ENCODE assay signal across 28 mouse cellular contexts in the genomic region with DNA sequence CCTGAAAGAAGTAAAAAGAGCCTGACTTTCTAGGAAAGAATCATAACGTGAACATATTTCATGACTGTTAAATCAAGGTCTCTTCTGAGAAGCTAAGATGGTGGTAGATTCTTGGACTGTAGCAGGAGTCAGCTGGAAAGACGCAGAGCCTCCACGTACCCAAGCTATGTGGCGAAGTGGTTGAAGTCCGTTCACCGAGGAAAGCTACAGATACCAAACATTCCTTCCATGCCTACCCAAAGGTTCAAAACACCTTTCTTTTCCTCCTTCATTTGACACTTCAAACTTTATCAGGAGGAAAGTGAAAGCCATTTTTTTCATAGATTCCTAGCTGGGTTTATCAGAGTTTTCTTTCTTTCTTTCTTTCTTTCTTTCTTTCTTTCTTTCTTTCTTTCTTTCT.
DNase-seq lines count a peak whose midpoint lies in the region; ATAC-seq and TF ChIP-seq lines count a peak whose summit lies in the region.
"Had no signal": no experiment of that assay in that cellular context is flagged by ENCODE, and none has a peak within 500 bp of the region (broad histone marks: within the 10 kb centered on the region; RNA-seq: fewer than 3 reads in every experiment).

No protein-coding gene starts in this region.

- no peak for ATAC-seq in liver, embryonic 11.5 days (replicated peaks; ENCODE audit: low FRiP score)
- ATAC-seq in liver, embryonic 12.5 days: no peak
- ATAC-seq in liver, postnatal 0 days: no peak

- no peak overlapping the region for H3K4me3 ChIP-seq in liver, embryonic 11.5 days (ENCODE audit: low read depth, low read length)
- no peak overlapping the region for H3K4me3 ChIP-seq in bone marrow macrophage, adult 2 months (ENCODE audit: insufficient read depth, low read length)
- no peak overlapping the region for H3K4me3 ChIP-seq in liver, embryonic 12.5 days
- H3K4me3 ChIP-seq in liver, postnatal 0 days (ENCODE audit: low read depth, low read length): no peak overlapping the region
- H3K4me3 ChIP-seq in hindbrain, embryonic 10.5 days: no peak overlapping the region
- H3K4me3 ChIP-seq: forebrain, embryonic 12.5 days; heart, embryonic 10.5 days; heart, embryonic 15.5 days; hindbrain, embryonic 12.5 days; kidney, embryonic 15.5 days; limb, embryonic 10.5 days; limb, embryonic 15.5 days; lung, embryonic 15.5 days; midbrain, embryonic 12.5 days; myocyte; neural tube, embryonic 12.5 days had no signal

- no peak for TF ChIP-seq CTCF in bone marrow macrophage, adult 2 months (IDR thresholded peaks at IDR 0.05; ENCODE audit: low read depth, low read length)
- TF ChIP-seq CTCF in liver, postnatal 0 days (IDR thresholded peaks at IDR 0.05; ENCODE audit: low read depth): no peak

- TF ChIP-seq EP300 in liver, postnatal 0 days (IDR thresholded peaks at IDR 0.05; ENCODE audit: low read depth): no peak

- no peaks in the 10 kb centered on the region for H3K36me3 ChIP-seq in liver, embryonic 11.5 days (ENCODE audit: control insufficient read depth, insufficient read depth, low read length)
- no peaks in the 10 kb centered on the region for H3K36me3 ChIP-seq in liver, embryonic 12.5 days
- H3K36me3 ChIP-seq in liver, postnatal 0 days (replicated peaks; ENCODE audit: insufficient read depth, low read length): no peaks in the 10 kb centered on the region
- no peaks in the 10 kb centered on the region for H3K36me3 ChIP-seq in hindbrain, embryonic 10.5 days
- H3K36me3 ChIP-seq: forebrain, embryonic 12.5 days; heart, embryonic 10.5 days; heart, embryonic 15.5 days; hindbrain, embryonic 12.5 days; kidney, embryonic 15.5 days; limb, embryonic 10.5 days; limb, embryonic 15.5 days; lung, embryonic 15.5 days; midbrain, embryonic 12.5 days; neural tube, embryonic 12.5 days had no signal

- H3K27me3 ChIP-seq in liver, embryonic 11.5 days (replicated peaks; ENCODE audit: control insufficient read depth, insufficient read depth, low read length): no peaks in the 10 kb centered on the region
- no peaks in the 10 kb centered on the region for H3K27me3 ChIP-seq in liver, embryonic 12.5 days (replicated peaks)
- H3K27me3 ChIP-seq in liver, postnatal 0 days (ENCODE audit: insufficient read depth, low read length): no peaks in the 10 kb centered on the region
- no peaks in the 10 kb centered on the region for H3K27me3 ChIP-seq in hindbrain, embryonic 10.5 days (ENCODE audit: insufficient read depth, poor library complexity, severe bottlenecking)
- H3K27me3 ChIP-seq: forebrain, embryonic 12.5 days; heart, embryonic 15.5 days; hindbrain, embryonic 12.5 days; kidney, embryonic 15.5 days; limb, embryonic 15.5 days; lung, embryonic 15.5 days; megakaryocyte, embryonic 14.5 days; midbrain, embryonic 12.5 days; neural tube, embryonic 12.5 days had no signal

- peaks cover 2% of the 10 kb centered on the region; the same call in 1 of the 2 replicates for H3K9me3 ChIP-seq in liver, embryonic 11.5 days (ENCODE audit: control insufficient read depth, low read length)
- no peaks in the 10 kb centered on the region for H3K9me3 ChIP-seq in liver, embryonic 12.5 days (replicated peaks)
- H3K9me3 ChIP-seq in liver, postnatal 0 days (ENCODE audit: low read length): no peaks in the 10 kb centered on the region
- H3K9me3 ChIP-seq in hindbrain, embryonic 10.5 days: no peaks in the 10 kb centered on the region
- H3K9me3 ChIP-seq: forebrain, embryonic 12.5 days; heart, embryonic 10.5 days; heart, embryonic 15.5 days; hindbrain, embryonic 12.5 days; kidney, embryonic 15.5 days; limb, embryonic 10.5 days; limb, embryonic 15.5 days; lung, embryonic 15.5 days; megakaryocyte, embryonic 14.5 days; midbrain, embryonic 12.5 days; neural tube, embryonic 12.5 days had no signal

- peaks cover 30% of the 10 kb centered on the region for H3K4me1 ChIP-seq in liver, embryonic 11.5 days (replicated peaks; ENCODE audit: control insufficient read depth, insufficient read depth, low read length)
- H3K4me1 ChIP-seq in bone marrow macrophage, adult 2 months (ENCODE audit: control insufficient read depth, insufficient read depth, low read length): peaks cover 51% of the 10 kb centered on the region
- H3K4me1 ChIP-seq in liver, embryonic 12.5 days: peaks cover 74% of the 10 kb centered on the region
- peaks cover 47% of the 10 kb centered on the region for H3K4me1 ChIP-seq in liver, postnatal 0 days (ENCODE audit: insufficient read depth)
- peaks cover 42% of the 10 kb centered on the region for H3K4me1 ChIP-seq in hindbrain, embryonic 10.5 days (replicated peaks)
- H3K4me1 ChIP-seq: forebrain, embryonic 12.5 days; midbrain, embryonic 12.5 days had no signal

- no peak overlapping the region for H3K4me2 ChIP-seq in liver, embryonic 11.5 days
- H3K4me2 ChIP-seq in liver, embryonic 12.5 days: no peak overlapping the region; the same call in 1 of the 2 replicates
- H3K4me2 ChIP-seq in liver, postnatal 0 days (ENCODE audit: low read depth, low read length): no peak overlapping the region
- H3K4me2 ChIP-seq: forebrain, embryonic 12.5 days; heart, embryonic 15.5 days; hindbrain, embryonic 12.5 days; kidney, embryonic 15.5 days; limb, embryonic 15.5 days; lung, embryonic 15.5 days; midbrain, embryonic 12.5 days; neural tube, embryonic 12.5 days had no signal

- DNase-seq in liver, embryonic 11.5 days (ENCODE audit: low spot score): no peak
- no peak for DNase-seq in liver
- no peak for DNase-seq in liver, postnatal 0 days
- no peak for DNase-seq in hindbrain, embryonic 10.5 days (ENCODE audit: low spot score)
- DNase-seq: adrenal gland, postnatal 25 days; B cell, adult 2 months; cerebellum, adult 18-20 months; cerebellum, postnatal 10 days; gastrocnemius, postnatal 25 days; heart, adult 11 months; kidney, adult 18-20 months; kidney, postnatal 36 days; layer of hippocampus, postnatal 36 days; right cerebral cortex, adult 18-20 months had no signal

- H3K9ac ChIP-seq in liver, embryonic 11.5 days (ENCODE audit: low read depth, low read length): no peak overlapping the region; the same call in 1 of the 2 replicates
- H3K9ac ChIP-seq in liver, embryonic 12.5 days: no peak overlapping the region
- H3K9ac ChIP-seq in liver, postnatal 0 days (replicated peaks): no peak overlapping the region
- H3K9ac ChIP-seq: forebrain, embryonic 12.5 days; heart, embryonic 15.5 days; hindbrain, embryonic 12.5 days; kidney, embryonic 15.5 days; limb, embryonic 15.5 days; lung, embryonic 15.5 days; midbrain, embryonic 12.5 days; neural tube, embryonic 12.5 days had no signal

- H3K27ac ChIP-seq in liver, embryonic 11.5 days (ENCODE audit: low read depth, low read length): peak overlapping the region; percentile 83; the same call in 1 of the 2 replicates
- peak overlapping the region; percentile 90 for H3K27ac ChIP-seq in bone marrow macrophage, adult 2 months (ENCODE audit: insufficient read depth, low read depth, low read length)
- H3K27ac ChIP-seq in liver, embryonic 12.5 days: peak overlapping the region; percentile 94
- H3K27ac ChIP-seq in liver, postnatal 0 days (ENCODE audit: low read depth): peak overlapping the region; percentile 84
- H3K27ac ChIP-seq in hindbrain, embryonic 10.5 days: no peak overlapping the region
- H3K27ac ChIP-seq: forebrain, embryonic 12.5 days; heart, embryonic 15.5 days; hindbrain, embryonic 12.5 days; limb, embryonic 15.5 days; lung, embryonic 15.5 days; midbrain, embryonic 12.5 days; neural tube, embryonic 12.5 days had no signal

- no peak for TF ChIP-seq POLR2A in bone marrow macrophage, adult 2 months (IDR thresholded peaks at IDR 0.05; ENCODE audit: borderline replicate concordance, low read depth, low read length)

- 83% methylated on average over 6 of the region's 6 CpGs for WGBS in liver, embryonic 11.5 days
- whole genome bisulfite sequencing in liver, embryonic 12.5 days (ENCODE audit: insufficient replicate concordance): 94% methylated on average over 6 of the region's 6 CpGs
- 96% methylated on average over 6 of the region's 6 CpGs for WGBS in liver, postnatal 0 days (ENCODE audit: insufficient replicate concordance)
- WGBS in hindbrain, embryonic 10.5 days: 93% methylated on average over 6 of the region's 6 CpGs
